Mouse (Mus musculus) embryo, embryonic 10.5 days (tissue): ENCODE measurements at regions not wholly inside any gene's neighbourhood (a gene's known extent, or its start where the extent isn't known, plus 50 kb on each side); places are given as distances from the start of the nearest gene placed in this dataset.
A peak's percentile ranks its signal among the peaks of the same experiment; 100 is the strongest.

Source experiments
- DNase-seq: peaks from one replicate; pipeline ENCODE4 v3.0.0-alpha.2; 2015; ENCODE audit warnings: low spot score

DNA sequence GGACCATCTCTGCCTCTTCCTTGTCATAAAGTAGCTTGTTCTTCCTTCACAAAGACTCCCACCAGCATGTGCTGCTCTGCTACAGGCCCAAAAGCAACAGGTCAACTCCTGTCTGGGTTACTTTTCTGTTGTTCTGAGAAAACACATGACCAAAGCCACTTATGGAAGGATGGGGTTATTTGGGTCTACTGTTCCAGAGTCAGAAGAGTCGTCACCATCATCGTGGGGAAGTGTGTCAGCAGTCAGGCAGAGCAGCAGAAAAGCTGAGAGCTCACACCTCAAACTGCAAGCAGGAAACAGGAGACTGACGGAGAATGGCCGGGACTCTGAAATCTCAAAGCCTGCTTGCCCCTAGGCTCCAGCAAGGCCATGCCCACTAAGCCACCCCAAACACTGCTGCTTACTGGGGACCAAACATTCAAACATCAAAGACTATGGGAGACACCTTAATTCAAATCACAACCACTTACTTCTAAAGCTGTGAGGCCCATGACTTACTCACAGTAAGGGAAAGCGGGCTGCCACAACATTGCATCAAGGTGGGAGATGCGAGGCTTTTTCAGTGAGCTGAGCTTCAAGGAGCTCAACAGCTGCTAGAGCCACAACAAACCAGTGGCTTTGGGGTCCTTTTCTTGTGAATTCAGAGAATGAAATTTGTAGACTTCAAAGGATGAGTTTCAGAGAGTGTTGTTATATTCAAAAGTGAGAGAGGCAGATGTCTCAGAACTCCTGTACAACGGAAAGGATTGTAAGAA, 96.6 kb upstream of the Hs6st1 start:
- no peak for DNase-seq

DNA sequence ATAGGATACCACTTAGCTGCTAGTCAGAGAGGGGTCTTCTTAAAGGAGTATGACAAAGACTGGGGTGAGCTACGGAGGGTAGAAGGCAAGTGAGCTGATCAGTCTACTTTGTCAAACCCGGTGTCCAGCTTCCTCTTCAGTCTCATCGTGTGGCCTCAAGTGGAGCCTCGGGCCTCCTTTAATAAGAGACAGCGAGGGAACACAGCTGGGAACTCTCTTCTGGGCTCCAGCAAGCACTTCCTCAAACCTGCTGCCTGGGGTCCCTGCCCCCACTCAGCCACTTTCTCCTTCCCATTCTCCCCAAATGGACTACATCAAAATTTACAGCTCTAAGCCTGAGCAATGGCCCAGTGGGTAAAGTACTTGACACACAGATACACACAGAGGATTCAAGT, 96.0 kb upstream of the Hs6st1 start:
- DNase-seq: no peak

DNA sequence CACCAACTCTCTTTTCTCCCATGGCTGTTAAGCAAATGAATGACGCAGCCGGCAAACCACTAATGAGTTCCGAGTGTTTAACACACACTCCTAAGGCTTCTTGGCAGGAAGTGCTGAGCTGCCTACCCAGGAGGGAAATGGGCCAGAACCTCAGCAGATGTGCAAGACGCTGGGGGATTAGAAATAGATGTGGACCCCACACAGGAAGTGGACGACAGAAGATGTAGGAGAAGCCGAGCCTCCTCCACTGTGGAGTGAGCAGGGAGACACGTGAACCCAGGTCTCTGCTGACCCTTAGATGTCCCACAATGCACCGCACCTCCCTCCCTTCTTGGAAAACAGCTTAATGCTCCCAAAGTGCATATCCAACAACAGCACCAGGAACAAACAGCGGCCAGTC, 94.8 kb upstream of the Hs6st1 start:
- no peak for DNase-seq

DNA sequence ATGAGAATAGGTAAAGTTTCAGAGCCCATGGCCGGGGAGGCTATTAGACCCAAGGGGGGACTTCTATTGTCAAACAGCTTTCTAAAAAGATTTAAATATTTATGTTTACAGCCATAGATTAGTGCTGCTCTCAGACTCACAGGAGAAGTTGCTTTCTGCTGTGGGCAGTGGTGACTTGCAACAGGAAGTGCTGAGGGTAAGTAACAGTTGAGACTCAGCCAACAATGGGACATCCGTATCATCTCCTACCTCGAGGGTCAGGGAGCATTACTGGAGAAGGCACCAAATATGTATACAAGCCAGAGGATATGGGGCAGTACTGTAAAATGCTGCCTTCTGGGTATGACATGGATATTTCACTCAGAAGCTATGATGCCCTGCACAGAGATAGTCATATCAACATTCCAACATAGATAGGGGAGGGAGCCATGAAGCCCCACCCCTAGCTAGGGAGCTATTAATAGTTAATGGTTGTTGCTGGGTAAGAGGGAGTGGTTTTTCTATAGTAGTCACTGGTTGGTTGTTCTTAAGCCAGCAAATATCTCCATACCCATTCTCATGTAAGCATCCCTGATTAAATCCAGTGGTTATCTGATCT, 92.5 kb upstream of the Hs6st1 start:
- no peak for DNase-seq

DNA sequence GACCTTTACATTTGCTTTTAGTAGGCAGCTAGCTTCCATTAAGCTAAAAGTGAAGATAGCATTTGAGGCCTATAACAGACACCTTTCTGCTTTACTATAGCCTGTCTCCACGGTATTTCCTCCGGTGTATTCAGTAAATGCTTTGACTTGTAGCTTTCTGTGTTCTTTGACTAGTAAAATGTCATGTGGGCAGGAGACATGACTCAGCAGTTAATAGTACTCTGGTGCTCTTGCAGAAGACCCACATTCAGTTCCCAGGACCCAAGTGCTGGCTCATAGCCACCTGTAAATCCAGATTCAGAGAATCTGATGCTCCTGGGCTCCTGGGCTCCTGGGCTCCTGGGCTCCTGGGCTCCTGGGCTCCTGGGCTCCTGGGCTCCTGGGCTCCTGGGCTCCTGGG, 91.7 kb upstream of the Hs6st1 start:
- DNase-seq: no peak

DNA sequence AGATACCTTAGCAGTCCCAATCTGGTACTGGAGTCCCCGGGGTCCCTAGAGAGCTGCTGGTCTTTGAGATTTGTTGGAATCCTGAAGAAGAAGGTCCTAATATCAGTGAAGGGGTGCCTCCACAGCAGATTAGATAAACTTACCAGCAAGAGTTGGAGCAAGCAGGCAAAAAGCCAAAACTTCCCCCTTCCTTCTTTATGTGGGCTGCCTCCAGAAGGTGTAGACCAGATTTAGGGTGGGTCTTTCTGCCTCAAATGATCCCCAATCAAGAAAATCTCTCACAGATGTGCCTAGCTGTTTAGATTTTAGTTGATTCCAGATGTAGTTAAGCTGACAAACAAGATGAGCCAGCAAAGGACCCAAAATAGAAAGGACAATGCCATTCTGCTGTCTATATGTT, 90.1 kb upstream of the Hs6st1 start:
- no peak for DNase-seq

DNA sequence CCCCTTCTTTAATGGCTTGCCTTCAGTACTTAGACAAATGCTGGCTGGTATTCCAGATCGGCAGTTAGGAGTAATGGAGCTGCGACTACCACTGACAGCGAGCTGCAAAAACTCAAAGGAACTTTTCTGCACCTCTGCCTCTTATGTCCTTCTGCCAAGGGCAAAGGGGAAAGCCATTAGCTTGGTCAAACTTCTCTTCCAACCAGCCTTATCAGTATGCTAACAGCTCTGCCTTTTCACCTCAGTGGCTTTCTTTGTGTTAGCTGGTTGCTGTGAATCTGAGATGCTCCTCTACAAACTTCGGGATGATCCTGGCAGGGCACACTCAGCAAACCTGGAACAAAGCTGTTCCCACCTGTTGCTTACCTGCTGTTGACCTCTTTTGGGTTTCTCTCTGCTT, 89.4 kb upstream of the Hs6st1 start:
- DNase-seq: no peak

DNA sequence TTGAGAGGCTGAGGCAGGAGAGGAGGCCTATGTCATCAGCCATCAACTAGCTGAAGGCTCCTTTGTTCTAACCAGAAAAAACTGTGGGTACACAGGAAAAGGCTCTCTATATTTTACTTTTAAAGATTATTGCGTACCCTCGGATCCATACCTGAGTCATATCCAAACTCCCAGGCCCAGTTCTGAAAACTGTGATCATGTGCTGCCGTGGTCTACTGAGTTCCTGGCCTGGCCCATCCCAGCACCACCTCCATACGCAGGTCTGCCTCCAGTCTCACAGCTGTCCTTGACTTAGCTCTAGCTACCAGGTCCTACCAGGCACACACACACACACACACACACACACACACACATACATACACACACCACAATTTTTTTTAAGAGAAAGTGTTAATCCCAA, 87.0 kb upstream of the Hs6st1 start:
- no peak for DNase-seq

DNA sequence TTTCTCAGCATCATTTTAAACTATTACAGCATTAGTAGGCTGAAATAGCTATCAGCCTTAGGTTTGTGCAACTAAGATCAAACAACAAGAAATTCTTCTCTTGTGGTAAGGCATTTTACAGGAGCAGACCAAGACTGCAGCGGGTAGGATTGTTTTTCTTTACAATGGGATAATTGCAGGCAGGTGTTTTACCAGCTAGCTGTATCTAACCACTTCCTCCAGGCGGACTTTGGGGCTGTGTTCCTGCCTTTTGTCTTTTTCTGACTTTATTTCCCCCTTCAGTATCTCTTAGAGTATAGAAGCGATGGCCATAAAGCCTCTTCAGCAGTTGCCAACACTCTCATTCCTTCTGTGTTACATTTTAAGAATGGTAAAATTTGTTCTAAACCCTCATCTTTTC, 84.8 kb upstream of the Hs6st1 start:
- no peak for DNase-seq

DNA sequence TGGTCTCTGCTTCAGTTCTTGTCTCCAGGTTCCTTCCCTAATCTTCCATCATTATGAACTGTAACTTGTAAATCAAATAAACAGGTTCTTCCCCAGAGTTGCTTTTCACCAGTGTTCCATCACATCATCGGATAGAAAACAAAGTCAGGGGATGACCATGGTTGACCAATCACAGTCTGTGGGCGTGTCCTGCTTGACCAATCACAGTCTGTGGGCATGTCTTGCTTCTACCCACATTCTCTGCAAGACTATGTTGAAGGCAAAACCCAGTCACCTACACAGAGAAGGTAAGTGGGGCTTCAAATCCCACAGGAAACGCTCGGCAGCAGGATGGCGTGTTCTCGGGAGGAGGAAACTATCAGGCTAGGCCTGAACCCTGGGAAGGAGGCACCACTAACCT, 82.9 kb upstream of the Hs6st1 start:
- no peak for DNase-seq

DNA sequence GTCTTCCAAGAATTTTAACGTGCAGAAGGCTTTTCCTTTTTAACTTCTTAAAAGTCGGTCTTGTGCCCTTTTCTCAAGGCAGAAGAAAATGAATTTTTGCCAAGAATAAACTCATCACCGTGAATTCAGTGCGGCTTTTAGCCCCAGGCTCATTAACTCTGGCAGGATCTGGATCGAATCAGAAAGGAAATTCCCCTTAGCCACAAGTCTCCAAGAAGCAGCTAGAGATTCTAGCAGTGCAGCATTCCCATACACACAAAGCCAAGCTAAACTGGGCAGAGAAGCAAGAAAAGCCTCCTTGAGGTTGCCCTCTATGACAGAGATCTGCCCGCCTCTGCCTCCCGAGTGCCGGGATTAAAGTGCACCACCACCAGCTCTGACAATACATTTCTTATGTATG, 81.5 kb upstream of the Hs6st1 start:
- no peak for DNase-seq

DNA sequence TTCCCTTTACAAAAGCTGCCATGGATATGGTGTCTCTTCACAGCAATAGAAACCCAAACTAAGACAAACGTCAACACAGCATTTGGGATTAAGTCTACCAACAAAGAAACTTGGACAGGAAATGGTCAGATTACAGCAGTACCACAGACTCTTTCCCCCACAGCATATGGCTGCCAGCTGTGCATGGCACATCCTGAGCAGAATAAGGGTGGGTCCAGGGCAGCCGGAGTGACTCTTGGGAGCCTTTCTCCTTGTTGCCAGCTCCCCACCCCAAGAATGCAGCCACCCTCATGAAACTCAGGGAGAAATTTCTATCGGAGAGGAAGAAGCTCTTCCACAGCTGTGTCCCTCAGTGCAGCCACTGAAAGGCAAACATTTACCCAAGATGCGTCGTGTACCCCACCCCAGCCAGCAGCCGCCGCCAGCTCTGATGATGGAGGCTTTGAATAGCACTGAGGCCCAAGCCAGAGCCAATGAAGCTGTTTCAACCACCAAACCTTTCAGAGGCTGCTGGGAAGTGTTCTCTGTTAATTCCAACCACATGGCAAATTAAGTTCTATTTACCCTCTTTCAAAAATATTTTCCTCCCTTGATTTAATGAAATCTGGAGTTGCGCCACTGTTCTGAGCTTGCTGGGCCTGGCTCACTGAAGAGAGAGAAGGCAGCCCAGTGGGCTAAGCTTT, 75.8 kb upstream of the Hs6st1 start:
- DNase-seq: no peak

DNA sequence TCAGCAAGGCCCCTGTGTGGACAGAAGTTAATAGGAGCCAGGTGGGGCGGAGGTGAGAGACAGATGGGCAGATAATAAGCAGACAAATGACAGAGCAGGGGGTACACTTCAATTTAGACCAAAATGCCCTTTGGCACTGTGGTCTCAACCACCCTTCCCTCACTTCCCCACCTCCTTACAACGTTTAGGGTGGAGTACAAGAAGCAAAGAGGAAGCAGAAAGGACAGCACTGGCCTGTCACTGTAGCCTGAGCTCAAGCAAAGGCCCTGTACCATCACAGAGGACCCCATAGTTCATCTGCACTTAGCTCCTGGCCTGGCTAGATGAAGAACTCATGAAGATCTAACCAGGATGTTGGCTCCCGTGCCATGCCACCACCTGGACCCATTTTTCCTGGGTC, 75.3 kb upstream of the Hs6st1 start:
- no peak for DNase-seq

DNA sequence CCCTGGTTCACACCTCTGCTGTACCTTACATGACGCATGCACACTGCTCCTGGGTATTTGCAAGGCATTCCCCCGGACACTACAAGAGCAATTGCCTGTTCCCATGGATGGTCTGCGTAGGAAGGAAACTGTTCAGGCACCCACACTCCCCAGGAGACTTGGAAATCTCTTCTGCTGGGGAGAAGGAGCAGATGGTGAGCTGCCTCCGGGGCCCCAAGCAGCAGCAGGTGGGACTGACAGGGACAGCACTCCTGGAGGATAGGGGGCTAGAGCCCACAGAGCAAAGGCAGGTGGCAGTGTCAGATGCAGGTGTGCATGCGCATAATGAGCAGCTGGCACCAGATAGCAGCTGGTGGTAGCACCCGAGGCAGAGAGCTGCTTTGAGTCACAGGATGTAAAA, 72.5 kb upstream of the Hs6st1 start:
- no peak for DNase-seq

DNA sequence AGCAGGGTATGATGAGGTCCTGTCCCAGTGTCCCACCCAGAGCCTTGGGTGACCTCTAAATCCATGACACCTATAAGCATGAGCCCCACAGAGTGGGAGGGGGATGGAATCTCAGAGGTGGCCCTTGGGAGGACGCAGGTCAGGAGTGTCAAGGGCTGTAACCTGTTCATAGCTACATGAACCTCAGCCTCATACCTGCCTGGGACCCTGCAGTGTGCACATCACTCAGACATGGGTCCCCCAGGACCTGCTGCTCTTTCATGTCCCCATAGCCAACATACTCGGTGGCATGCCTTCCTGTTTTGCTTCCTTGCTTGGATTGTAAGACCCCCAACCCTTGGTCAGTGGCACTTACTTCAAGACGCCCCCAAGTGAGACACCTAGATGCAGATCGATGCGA, 66.9 kb upstream of the Hs6st1 start:
- DNase-seq: no peak

DNA sequence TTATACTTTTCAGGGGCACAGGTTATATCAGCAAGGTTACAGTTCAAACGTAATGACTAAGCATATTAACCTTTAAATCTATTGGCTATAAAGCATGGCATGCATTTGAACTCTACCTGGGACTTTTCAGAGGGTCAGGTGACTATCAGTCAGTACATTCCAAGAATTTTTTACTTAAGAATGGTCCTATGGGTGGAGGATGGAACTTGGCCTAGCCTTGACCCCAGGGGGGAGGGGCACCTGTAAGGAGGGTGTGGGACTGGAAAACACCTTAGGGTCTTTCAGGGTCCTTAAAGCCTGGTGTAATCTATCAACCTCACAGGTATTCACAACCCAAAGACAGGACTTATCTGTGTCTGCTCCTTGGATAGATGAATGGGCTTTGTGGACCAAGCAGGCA, 66.4 kb upstream of the Hs6st1 start:
- DNase-seq: no peak

DNA sequence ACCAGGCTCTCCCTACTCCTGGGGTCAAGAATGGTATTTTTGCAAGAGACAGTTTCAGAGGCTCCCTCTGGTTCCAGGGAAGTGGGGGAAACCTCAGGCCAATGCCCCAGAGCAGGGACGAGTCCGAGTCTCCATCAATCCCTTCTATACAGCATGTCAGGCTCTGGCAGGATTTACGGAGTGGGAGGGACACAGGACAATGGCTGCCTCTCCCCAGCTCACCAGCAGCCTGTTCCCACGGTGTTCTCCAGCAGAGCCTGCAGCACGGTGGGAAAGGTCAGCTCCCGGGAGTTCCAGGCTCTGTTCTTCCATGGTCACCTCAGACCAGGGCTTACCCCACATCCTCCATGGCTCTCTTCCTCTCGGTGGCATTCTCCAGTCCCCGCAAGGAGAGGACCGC, 64.6 kb upstream of the Hs6st1 start:
- DNase-seq: peak; percentile 68

DNA sequence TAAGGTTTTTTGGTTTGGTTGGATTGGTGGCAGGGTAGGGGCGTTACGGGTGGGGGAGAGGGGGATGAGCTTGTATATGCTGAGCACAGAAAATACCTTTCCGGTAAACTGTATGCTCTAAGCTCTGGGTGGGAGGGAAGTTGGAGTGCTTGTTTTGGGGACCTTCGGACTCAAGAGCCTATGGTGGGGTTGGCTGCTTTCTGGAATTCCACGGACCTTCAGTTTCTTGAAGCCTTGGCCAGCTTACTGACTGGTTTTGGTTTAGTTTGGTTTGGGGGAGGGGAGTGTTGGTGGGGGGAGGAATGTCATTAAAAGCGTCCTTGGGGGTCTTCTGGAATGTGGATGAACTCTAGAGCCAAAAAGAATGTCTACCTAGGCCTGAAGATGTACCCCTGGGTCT, 59.6 kb upstream of the Hs6st1 start:
- no peak for DNase-seq

DNA sequence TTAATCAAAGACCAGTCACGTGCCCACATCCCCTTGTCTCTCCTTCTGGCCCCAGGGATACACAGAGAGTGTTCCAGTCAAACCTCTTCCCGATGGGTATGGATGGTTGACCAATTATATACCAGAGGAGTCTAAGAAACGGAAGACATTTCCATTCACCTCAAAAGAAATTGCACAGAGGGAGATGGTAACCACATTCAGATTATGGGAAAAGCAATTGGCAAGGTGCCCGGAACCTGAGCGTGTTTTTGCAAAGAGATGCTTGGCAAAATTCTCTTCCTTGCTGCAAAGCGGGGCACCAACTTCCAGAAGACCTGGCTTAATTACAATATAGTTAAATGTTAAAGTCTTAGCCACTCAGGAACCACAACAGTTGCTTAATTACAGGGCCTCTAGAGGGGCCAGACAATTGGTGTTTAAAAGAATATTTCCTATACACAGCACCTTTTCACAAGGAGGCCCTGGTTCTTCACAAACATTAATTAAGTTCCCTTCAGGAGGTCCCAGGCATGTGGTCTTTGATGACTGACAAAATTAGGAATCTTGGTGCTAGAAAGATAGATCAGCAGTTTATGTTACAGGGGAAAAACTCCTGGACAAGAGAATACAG, 59.1 kb upstream of the Hs6st1 start:
- no peak for DNase-seq

DNA sequence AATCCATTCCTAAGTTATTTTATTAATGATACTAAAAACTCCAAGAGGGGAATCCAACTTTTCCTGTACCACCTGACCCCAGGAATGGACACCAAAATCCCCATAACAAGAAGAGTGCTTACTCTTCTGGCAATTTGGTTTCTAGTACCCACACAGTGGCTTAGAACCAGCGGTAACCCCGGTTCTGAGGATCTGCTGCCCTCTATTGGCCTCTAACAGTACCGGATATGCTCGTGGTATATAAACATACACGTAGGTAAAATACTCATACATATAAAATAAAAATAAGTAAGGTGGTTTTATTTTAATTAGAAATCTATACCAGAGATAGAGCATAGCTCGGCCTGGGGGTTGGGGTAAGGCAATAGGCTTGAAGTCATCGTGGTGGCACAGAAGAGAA, 58.0 kb upstream of the Hs6st1 start:
- no peak for DNase-seq

DNA sequence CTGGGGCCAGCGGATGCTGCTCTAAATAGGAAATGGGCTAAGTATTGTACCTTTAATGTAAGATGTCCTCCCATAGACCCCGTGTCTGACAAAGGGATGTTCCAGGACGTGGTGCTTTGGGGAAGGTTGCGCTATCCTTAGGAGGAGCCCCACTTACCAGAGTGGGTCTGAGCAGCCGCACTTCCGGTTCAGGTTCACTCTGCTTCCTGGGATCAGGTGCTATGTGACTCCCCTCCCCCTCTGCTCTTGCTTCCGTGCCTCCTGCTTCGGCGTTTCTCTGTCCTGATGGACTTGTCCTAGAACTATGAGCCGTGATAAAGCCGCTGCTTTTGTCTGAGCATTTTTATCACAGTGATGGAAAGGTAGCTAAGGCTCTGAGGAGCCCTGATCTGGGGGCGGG, 57.4 kb upstream of the Hs6st1 start:
- DNase-seq: no peak

DNA sequence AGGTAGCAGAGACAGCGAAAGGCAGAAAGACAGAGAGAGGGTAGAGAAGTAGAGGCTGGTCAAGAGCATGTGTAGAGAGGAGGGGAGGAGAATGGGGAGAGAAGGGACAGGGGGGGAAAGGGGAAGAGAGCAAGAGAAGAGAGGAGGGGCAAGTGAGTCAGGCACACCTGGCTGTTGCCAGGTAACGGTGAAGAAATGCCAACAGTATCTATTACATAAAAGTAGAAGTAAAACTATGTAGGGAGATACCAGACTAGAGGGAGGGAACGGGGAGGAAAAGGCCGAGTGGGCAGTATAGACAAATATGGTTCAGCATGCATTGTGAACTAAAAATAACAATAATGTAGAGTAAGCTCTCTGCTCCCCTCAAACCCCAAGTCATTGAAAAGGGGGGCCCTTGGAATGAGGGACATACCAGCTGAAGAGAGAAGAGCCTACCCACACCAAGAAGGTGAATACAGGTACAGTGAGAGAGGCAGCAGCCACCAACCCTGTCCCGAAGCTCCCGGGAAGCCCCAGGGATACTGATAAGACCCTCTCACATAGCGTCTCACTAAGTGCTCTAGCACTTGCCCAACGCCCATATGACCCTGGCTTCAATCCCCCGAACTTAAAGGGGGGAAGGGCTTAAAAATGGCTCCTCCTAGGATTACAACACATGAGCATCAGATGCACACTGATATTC, 56.0 kb upstream of the Hs6st1 start:
- DNase-seq: no peak
